Mouse (Mus musculus): ENCODE measurements around the gene Zbtb18.

Gene Zbtb18

GRCm38 (mm10) chr1:177442196-177442808 lies at the start of gene Zbtb18:
Zbtb18 (plus strand) TSS chr1:177442351.
- no peak for DNase-seq (ENCODE audit: low spot score)

GRCm38 (mm10) chr1:177397455-177397854 lies 44.7 kb upstream of the Zbtb18 start:
- DNase-seq (ENCODE audit: low spot score): no peak

- DNase-seq (ENCODE audit: low spot score): no peak
These were observed 37.0 kb upstream of the Zbtb18 start for GRCm38 (mm10) chr1:177405170-177405569.

- DNase-seq (ENCODE audit: low spot score): peak; percentile 9
These were observed 33.5 kb upstream of the Zbtb18 start for GRCm38 (mm10) chr1:177408690-177409089.

- DNase-seq (ENCODE audit: low spot score): no peak
These were observed 31.3 kb upstream of the Zbtb18 start for GRCm38 (mm10) chr1:177410769-177411348.

- DNase-seq (ENCODE audit: low spot score): no peak
These were observed 30.5 kb upstream of the Zbtb18 start for GRCm38 (mm10) chr1:177411359-177412358.

- DNase-seq (ENCODE audit: low spot score): no peak
These were observed 22.8 kb upstream of the Zbtb18 start for GRCm38 (mm10) chr1:177419331-177419730.

GRCm38 (mm10) chr1:177420126-177420525 lies 22.0 kb upstream of the Zbtb18 start:
- no peak for DNase-seq (ENCODE audit: low spot score)

- DNase-seq (ENCODE audit: low spot score): no peak
These were observed 14.3 kb upstream of the Zbtb18 start for GRCm38 (mm10) chr1:177427862-177428261.

- no peak for DNase-seq (ENCODE audit: low spot score)
These were observed 13.8 kb upstream of the Zbtb18 start for GRCm38 (mm10) chr1:177428338-177428737.

- no peak for DNase-seq (ENCODE audit: low spot score)
These were observed 13.1 kb upstream of the Zbtb18 start for GRCm38 (mm10) chr1:177429067-177429466.

- no peak for DNase-seq (ENCODE audit: low spot score)
These were observed 1.7 kb upstream of the Zbtb18 start for GRCm38 (mm10) chr1:177440411-177440810.

- DNase-seq (ENCODE audit: low spot score): no peak
These were observed 1.1 kb upstream of the Zbtb18 start for GRCm38 (mm10) chr1:177440981-177441491.

- peak; percentile 95 for DNase-seq (ENCODE audit: low spot score)
These were observed 507 bp upstream of the Zbtb18 start for GRCm38 (mm10) chr1:177441492-177442195.

- DNase-seq (ENCODE audit: low spot score): peak; percentile 21
These were observed 921 bp downstream of the Zbtb18 start for GRCm38 (mm10) chr1:177442821-177443723.

- DNase-seq (ENCODE audit: low spot score): no peak
These were observed 1.8 kb downstream of the Zbtb18 start for GRCm38 (mm10) chr1:177443724-177444482.

GRCm38 (mm10) chr1:177444483-177444810 lies 2.3 kb downstream of the Zbtb18 start:
- DNase-seq (ENCODE audit: low spot score): no peak

GRCm38 (mm10) chr1:177444941-177445340 lies 2.8 kb downstream of the Zbtb18 start:
- no peak for DNase-seq (ENCODE audit: low spot score)

GRCm38 (mm10) chr1:177445461-177446130 lies 3.4 kb downstream of the Zbtb18 start:
- DNase-seq (ENCODE audit: low spot score): no peak

- DNase-seq (ENCODE audit: low spot score): no peak
These were observed 4.9 kb downstream of the Zbtb18 start for GRCm38 (mm10) chr1:177447086-177447485.
